Mouse (Mus musculus) lung, embryonic 14.5 days (tissue): Measurements from ENCODE around the gene Arpp19. TPM values are rescaled to one million over a fixed set of nuclear protein-coding genes. Genes with fewer than 3 reads are reported as not detected.

Source experiments
- ATAC-seq: fragments of 200-750 bp; cut with Nextera tagmentation; 2 replicates; pipeline ENCODE4 v1.8.0; 2017; ENCODE audit warnings: mild to moderate bottlenecking, moderate TSS enrichment, moderate library complexity; ENCODE audit not compliant: insufficient read depth
- DNase-seq: peaks from one replicate; pipeline ENCODE4 v3.0.0-alpha.2; 2015
- H3K27ac ChIP-seq: fragments of 300-500 bp; sonication (generic); 2 replicates; pipeline ENCODE4 v1.5.1; 2014; ENCODE audit warnings: low read depth, mild to moderate bottlenecking, moderate library complexity
- H3K27me3 ChIP-seq: fragments of 300-500 bp; sonication (generic); 2 replicates; pipeline ENCODE4 v1.6.1; 2014; ENCODE audit warnings: low read length, control low read depth; ENCODE audit not compliant: insufficient read depth
- H3K36me3 ChIP-seq: fragments of 300-500 bp; sonication (generic); 2 replicates; pipeline ENCODE4 v1.6.1; 2014; ENCODE audit warnings: control low read depth; ENCODE audit not compliant: insufficient read depth
- H3K4me1 ChIP-seq: fragments of 300-500 bp; sonication (generic); 2 replicates; pipeline ENCODE4 v1.6.1; 2014; ENCODE audit warnings: antibody characterized with exemption, control low read depth; ENCODE audit not compliant: insufficient read depth
- H3K4me2 ChIP-seq: fragments of 300-500 bp; sonication (generic); 2 replicates; pipeline ENCODE4 v1.6.1; 2014; ENCODE audit warnings: mild to moderate bottlenecking
- H3K4me3 ChIP-seq: fragments of 300-500 bp; sonication (generic); 2 replicates; pipeline ENCODE4 v1.5.1; 2014; ENCODE audit warnings: low read depth, low read length
- H3K9ac ChIP-seq: fragments of 300-500 bp; sonication (generic); 2 replicates; pipeline ENCODE4 v1.6.1; 2014
- H3K9me3 ChIP-seq: fragments of 300-500 bp; sonication (generic); 2 replicates; pipeline ENCODE4 v1.6.1; 2016; ENCODE audit warnings: low read depth, low read length, control low read depth
- CTCF ChIP-seq: IDR thresholded peaks from 2 replicates; pipeline ENCODE4 v1.5.1; 2016; ENCODE audit warnings: antibody characterized with exemption, low read depth
- polyA plus RNA-seq: library from polyadenylated mRNA; unstranded; fragments of >200 nt; fragmentation: Nextera tagmentation; extraction: Ambion mirVana; gene quantifications from 2 replicates; pipeline ENCODE4 v1.2.1, GENCODE M21; 2014

The Arpp19 gene
- polyA plus RNA-seq, 1 experiment from 2014 or later: 289 TPM

GRCm38 (mm10) chr9:75102131-75102530 lies 64.7 kb downstream of the Arpp19 start:
- Histone ChIP-seq H3K36me3 (no peaks in the 10 kb centered on the region), H3K27ac (no peak overlapping the region), H3K27me3 (no peaks in the 10 kb centered on the region), H3K4me2 (no peak overlapping the region), H3K4me3 (no peak overlapping the region), H3K9ac (no peak overlapping the region), H3K4me1 (no peaks in the 10 kb centered on the region), H3K9me3 (no peaks in the 10 kb centered on the region)
- no peak for TF ChIP-seq CTCF
- ATAC-seq (no peak), DNase-seq (no peak)

Other genes starting within 250 kb of the Arpp19 start
- gene Onecut1, start 175.7 kb upstream of the Arpp19 start, polyA plus RNA-seq: not detected in 2 replicates
- gene Fam214a, start 84.7 kb upstream of the Arpp19 start, polyA plus RNA-seq: 8.9 and 9.9 TPM in 2 replicates
- gene Myo5a, start 33.4 kb downstream of the Arpp19 start, polyA plus RNA-seq: 19.0 and 20.6 TPM in 2 replicates
- gene Myo5c, start 194.4 kb downstream of the Arpp19 start, polyA plus RNA-seq: 28.9 and 29.9 TPM in 2 replicates